Mouse (Mus musculus) limb, embryonic 14.5 days (tissue): Measurements from ENCODE around the gene Gpr137. TPM values are rescaled to one million over a fixed set of nuclear protein-coding genes. Genes with fewer than 3 reads are reported as not detected.
"Not testable (repeated sequence)": the region's sequence is repeated elsewhere in the genome, so short reads cannot be mapped to it uniquely, and the experiment has no call there.

Source experiments
- ATAC-seq: fragments of 200-750 bp; cut with Nextera tagmentation; 2 replicates; pipeline ENCODE4 v1.8.0; 2017; ENCODE audit warnings: low read depth, moderate number of reproducible peaks, moderate TSS enrichment; ENCODE audit not compliant: low FRiP score
- DNase-seq: peaks from one replicate; pipeline ENCODE4 v3.0.0-alpha.2; 2015; ENCODE audit warnings: low spot score
- H3K27ac ChIP-seq: fragments of 300-500 bp; sonication (generic); replicated peaks from 2 replicates; pipeline ENCODE4 v1.5.1; 2014; ENCODE audit warnings: low read depth, mild to moderate bottlenecking, low read length, moderate library complexity, mixed read lengths
- H3K27me3 ChIP-seq: fragments of 300-500 bp; sonication (generic); 2 replicates; pipeline ENCODE4 v1.6.1; 2014; ENCODE audit warnings: low read length, mixed read lengths; ENCODE audit not compliant: control insufficient read depth, insufficient read depth
- H3K36me3 ChIP-seq: fragments of 300-500 bp; sonication (generic); 2 replicates; pipeline ENCODE4 v1.6.1; 2014; ENCODE audit warnings: mild to moderate bottlenecking, low read length, moderate library complexity, mixed read lengths; ENCODE audit not compliant: control insufficient read depth, insufficient read depth
- H3K4me1 ChIP-seq: fragments of 300-500 bp; sonication (generic); 2 replicates; pipeline ENCODE4 v1.6.1; 2014; ENCODE audit warnings: antibody characterized with exemption, low read length, mixed read lengths; ENCODE audit not compliant: control insufficient read depth, insufficient read depth
- H3K4me2 ChIP-seq: fragments of 300-500 bp; sonication (generic); replicated peaks from 2 replicates; pipeline ENCODE4 v1.6.1; 2014; ENCODE audit warnings: low read depth, mild to moderate bottlenecking, low read length, moderate library complexity; ENCODE audit not compliant: severe bottlenecking
- H3K4me3 ChIP-seq: fragments of 300-500 bp; sonication (generic); replicated peaks from 2 replicates; pipeline ENCODE4 v1.5.1; 2014; ENCODE audit warnings: low read length
- H3K9ac ChIP-seq: fragments of 300-500 bp; sonication (generic); 2 replicates; pipeline ENCODE4 v1.6.1; 2014; ENCODE audit warnings: mild to moderate bottlenecking, low read depth, low read length, moderate library complexity; ENCODE audit not compliant: severe bottlenecking
- H3K9me3 ChIP-seq: fragments of 300-500 bp; sonication (generic); 2 replicates; pipeline ENCODE4 v1.6.1; 2016; ENCODE audit warnings: low read length; ENCODE audit not compliant: control insufficient read depth
- POLR2A ChIP-seq: fragments of 200-500 bp; IDR thresholded peaks from 2 replicates; pipeline ENCODE4 v1.8.0; 2012; ENCODE audit warnings: inconsistent platforms, mild to moderate bottlenecking, moderate library complexity, borderline replicate concordance; ENCODE audit not compliant: insufficient read depth, insufficient read length; ENCODE audit errors: extremely low read depth
- WGBS: fragments of 180-500 bp; shearing (Covaris S2); extraction: QIAGEN DNeasy Blood & Tissue Kit; methylation state at CpG from one replicate; pipeline ENCODE4 v1.1.7; 2014; 5-methylcytosine and 5-hydroxymethylcytosine counted together
- polyA plus RNA-seq, 2 experiments: library from polyadenylated mRNA; depleted of rRNA in 1 of 2; stranded (reverse) in 1 of 2; unstranded in 1 of 2; fragments of >200 nt; fragmentation: Nextera tagmentation in 1 of 2; extraction: Ambion mirVana in 1 of 2; gene quantifications; 2 replicates each; pipeline versions ENCODE4 v1.2.1 to v1.2.3; 2012 to 2014

Gpr137 gene
- polyA plus RNA-seq, 2 experiments = 28.5 to 56.8 TPM

DNA sequence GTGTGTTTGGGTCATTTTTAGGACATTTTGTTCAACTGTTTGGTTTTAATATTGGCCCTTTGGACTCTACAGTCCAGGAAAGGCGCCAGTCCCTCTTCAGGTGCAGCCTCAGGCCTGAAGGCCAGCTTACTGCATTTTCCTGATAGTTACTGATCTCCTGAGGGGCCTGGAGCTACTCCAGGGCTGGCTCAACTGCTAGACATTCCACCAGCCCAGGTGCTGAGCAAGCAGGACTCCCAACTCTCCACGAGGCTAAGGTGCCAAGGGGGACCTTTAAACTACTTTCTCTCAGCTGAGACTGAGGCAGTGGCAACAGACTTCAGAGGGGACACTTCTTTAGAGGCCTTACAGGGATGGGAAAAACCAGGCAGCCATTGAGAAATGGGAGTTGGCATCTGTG, 37.4 kb downstream of the Gpr137 start:
- TF ChIP-seq POLR2A = no peak
- Histone ChIP-seq H3K4me2 (no peak overlapping the region), H3K4me3 (no peak overlapping the region), H3K27ac (no peak overlapping the region), H3K27me3 (no peaks in the 10 kb centered on the region), H3K9ac (no peak overlapping the region), H3K36me3 (peaks cover 22% of the 10 kb centered on the region; the same call in 1 of the 2 replicates), H3K4me1 (peaks cover 12% of the 10 kb centered on the region), H3K9me3 (no peaks in the 10 kb centered on the region)
- WGBS = 77% methylated on average over 2 of the region's 2 CpGs
- DNase-seq (no peak), ATAC-seq (no peak)

DNA sequence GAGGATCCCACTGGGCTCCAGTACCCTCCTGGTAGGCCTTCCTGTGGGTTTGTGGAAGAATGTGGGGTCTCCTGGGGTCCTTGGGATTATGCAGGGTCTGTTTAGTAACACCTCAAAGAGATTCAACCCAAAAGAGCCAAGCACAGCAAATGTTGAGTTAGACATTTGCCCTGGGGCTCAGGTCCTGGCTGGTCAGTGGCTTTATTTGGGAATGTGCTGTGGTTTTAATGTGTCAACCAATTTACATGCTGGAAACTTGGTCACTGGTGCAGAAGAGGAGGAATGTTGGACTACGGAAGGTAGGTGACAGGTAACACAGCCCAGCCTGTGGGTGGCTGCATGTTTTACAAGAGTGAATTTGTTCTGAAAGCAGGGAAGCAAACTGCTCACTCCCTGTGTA, 39.2 kb downstream of the Gpr137 start:
- no peak for ATAC-seq
- no peak overlapping the region for H3K9ac ChIP-seq
- H3K4me3 ChIP-seq = no peak overlapping the region
- no peak overlapping the region for H3K4me2 ChIP-seq
- H3K36me3 ChIP-seq = peaks cover 22% of the 10 kb centered on the region; the same call in 1 of the 2 replicates
- no peak for DNase-seq
- H3K27ac ChIP-seq = no peak overlapping the region
- no peak for TF ChIP-seq POLR2A
- no peaks in the 10 kb centered on the region for H3K27me3 ChIP-seq
- H3K4me1 ChIP-seq = peaks cover 7% of the 10 kb centered on the region
- H3K9me3 ChIP-seq = no peaks in the 10 kb centered on the region
- WGBS = 82% methylated on average over 1 of the region's 1 CpGs

DNA sequence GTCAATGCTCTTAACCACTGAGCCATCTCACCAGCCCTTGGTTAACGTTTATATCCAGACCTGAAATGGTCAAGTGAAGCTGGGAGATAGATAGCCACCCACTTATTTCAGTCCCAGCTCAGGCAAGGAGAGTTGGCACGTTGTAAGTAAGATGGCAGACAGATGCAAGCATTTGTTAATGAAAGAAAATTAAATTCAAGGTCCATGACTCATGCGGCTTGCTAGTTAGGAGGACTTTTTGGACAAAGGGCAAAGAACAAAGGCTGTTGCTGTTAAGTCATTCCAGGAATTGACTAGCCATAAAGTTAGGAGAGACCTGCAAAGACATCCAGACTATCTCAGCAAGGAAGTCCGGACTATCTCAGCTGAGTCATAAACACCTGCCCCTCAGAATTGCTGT, 42.6 kb downstream of the Gpr137 start:
- Histone ChIP-seq H3K9me3 (no peaks in the 10 kb centered on the region), H3K36me3 (no peaks in the 10 kb centered on the region), H3K4me3 (no peak overlapping the region), H3K4me1 (no peaks in the 10 kb centered on the region), H3K27me3 (no peaks in the 10 kb centered on the region), H3K27ac (no peak overlapping the region), H3K4me2 (no peak overlapping the region), H3K9ac (no peak overlapping the region)
- 81% methylated on average over 4 of the region's 4 CpGs for WGBS
- DNase-seq (no peak), ATAC-seq (no peak)
- TF ChIP-seq POLR2A = no peak

DNA sequence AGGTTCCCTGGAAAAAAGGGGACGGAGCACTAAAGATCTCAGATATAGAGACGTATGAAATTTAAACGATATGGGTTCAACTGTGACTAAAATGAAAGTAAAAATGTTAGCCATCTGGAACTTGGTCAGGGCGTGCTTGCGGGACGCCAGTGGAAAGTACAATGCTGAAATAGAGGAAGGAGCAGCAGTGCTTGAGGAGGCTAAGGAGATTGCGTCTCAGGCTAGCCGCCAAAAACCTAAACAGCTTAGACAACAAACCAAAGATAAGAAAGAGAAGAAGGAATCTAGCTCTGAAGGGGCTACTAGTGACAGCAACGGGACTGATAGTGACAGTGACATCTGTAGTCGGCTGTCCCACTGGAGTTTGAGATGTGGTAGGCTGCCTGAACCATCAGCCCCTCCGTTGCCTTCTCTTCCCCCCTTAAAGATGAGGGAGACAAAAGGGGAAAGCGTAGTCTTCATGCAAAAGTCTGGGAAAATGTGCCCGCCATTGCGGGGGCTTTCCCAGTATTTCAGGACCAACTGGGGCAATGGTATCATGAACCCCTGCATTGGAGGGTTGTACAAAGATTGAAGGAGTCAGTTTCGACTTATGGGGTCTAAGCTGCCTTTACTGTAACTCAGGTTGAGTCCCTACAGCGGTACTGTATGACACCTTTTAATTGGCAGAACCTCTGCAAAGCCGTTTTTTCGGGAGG, 46.5 kb downstream of the Gpr137 start:
- not testable (repeated sequence) for DNase-seq, ATAC-seq, H3K4me2 ChIP-seq

DNA sequence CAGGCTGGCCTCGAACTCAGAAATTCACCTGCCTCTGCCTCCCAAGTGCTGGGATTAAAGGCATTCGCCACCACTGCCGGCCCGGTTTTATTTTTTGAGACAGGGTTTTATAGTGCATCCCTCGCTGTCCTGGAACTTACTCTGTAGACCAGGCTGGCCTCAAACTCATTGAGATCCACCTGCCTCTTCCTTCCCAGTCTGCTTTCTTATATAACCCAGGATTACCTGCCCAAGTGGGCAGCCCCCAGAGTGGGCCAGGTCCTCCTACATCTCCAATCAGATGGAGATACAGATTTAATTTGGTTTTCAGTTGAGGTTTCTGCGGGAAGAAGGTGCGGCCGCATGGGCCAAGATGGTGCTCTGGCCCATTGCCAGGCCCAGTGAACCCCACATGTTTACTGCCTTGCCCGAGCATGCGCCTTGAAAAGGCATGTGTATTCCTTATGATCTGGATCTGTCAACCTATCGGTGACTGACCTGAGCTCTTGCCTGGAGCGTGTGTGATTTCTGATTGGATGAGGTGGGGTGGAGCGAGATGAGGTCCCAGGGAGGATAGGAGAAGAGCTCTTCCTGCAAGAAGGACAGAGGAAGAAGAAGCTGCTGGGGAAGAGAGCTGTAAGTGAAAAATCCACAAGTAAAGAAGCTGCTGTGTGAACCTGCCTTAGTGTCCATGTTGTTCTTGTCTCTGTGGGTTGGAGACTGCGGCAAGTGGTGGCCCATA, 48.4 kb downstream of the Gpr137 start:
- Histone ChIP-seq H3K9me3 (no peaks in the 10 kb centered on the region), H3K9ac (no peak overlapping the region), H3K27me3 (no peaks in the 10 kb centered on the region), H3K27ac (no peak overlapping the region), H3K36me3 (no peaks in the 10 kb centered on the region), H3K4me1 (no peaks in the 10 kb centered on the region), H3K4me2 (no peak overlapping the region), H3K4me3 (no peak overlapping the region)
- ATAC-seq (no peak), DNase-seq (no peak)
- 89% methylated on average over 14 of the region's 14 CpGs for WGBS
- no peak for TF ChIP-seq POLR2A

More for the DNA sequence above, 46.5 kb downstream of the Gpr137 start:
- H3K9ac ChIP-seq, H3K27ac ChIP-seq, H3K4me3 ChIP-seq, H3K9me3 ChIP-seq, H3K36me3 ChIP-seq, H3K27me3 ChIP-seq, H3K4me1 ChIP-seq: not testable (repeated sequence)
- WGBS = 88% methylated on average over 18 of the region's 18 CpGs
